ENCODE assay signal across 7 mouse cellular contexts in the genomic region with DNA sequence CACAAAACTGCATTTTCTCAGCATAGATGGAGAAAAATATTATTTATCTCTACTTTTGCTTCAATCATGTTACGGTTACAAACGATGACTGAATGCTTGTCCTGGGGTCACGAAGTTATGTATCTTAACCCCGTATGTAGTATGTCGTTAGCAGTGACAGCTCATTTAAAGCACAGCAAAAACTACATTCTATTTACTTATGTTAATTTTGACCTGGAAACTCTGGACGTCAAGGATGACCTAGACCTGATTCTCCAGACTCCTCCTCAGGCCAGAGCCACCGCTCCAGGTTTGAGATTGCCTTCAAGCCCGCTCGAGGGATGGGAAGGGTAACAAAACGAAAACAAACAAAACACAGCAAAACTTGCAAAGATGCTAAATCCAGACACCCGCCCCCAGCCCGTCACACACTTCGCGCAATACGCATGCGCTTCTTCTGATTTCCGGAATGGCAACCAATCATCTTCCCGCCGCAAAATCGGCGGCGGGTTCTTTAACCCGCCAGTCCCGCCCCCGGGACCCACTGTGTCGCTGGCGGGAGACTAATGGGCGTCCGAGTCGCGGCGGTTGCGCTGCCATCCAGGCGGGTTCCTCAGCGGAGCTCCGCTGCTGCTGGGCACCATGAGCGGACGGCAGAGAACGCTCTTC. TPM values are rescaled to one million over a fixed set of nuclear protein-coding genes. Genes with fewer than 3 reads are reported as not detected.
DNase-seq lines count a peak whose midpoint lies in the region; ATAC-seq lines count a peak whose summit lies in the region.

Gene Fancm, plus strand, starts transcription at position 519 of the 648 bp plus-strand sequence.

- H3K27me3 ChIP-seq in embryonic facial prominence, embryonic 11.5 days (ENCODE audit: control insufficient read depth, insufficient read depth, low read length), result no peaks in the 10 kb centered on the region
- H3K27me3 ChIP-seq in limb, embryonic 10.5 days (ENCODE audit: low read depth, poor library complexity, severe bottlenecking), result no peaks in the 10 kb centered on the region
- no peaks in the 10 kb centered on the region for H3K27me3 ChIP-seq in midbrain, embryonic 13.5 days

- no peaks in the 10 kb centered on the region for H3K4me1 ChIP-seq in embryonic facial prominence, embryonic 11.5 days (ENCODE audit: control insufficient read depth, insufficient read depth, low read length)
- H3K4me1 ChIP-seq in limb, embryonic 10.5 days, result peaks cover 25% of the 10 kb centered on the region
- peaks cover 45% of the 10 kb centered on the region for H3K4me1 ChIP-seq in midbrain, embryonic 13.5 days (replicated peaks)

- 2% methylated on average over 39 of the region's 39 CpGs for WGBS in embryonic facial prominence, embryonic 11.5 days
- WGBS in limb, embryonic 10.5 days, result 3% methylated on average over 39 of the region's 39 CpGs
- 2% methylated on average over 39 of the region's 39 CpGs for WGBS in midbrain, embryonic 13.5 days

- H3K4me3 ChIP-seq in embryonic facial prominence, embryonic 11.5 days (ENCODE audit: low read depth, low read length), result peak within 1 kb of the TSS; percentile 62
- peak within 1 kb of the TSS; percentile 93 for H3K4me3 ChIP-seq in limb, embryonic 10.5 days
- peak within 1 kb of the TSS; percentile 86 for H3K4me3 ChIP-seq in midbrain, embryonic 13.5 days (replicated peaks)

- peak within 1 kb of the TSS; percentile 84 for H3K9ac ChIP-seq in embryonic facial prominence, embryonic 11.5 days (replicated peaks; ENCODE audit: low read length)
- peak within 1 kb of the TSS; percentile 90 for H3K9ac ChIP-seq in midbrain, embryonic 13.5 days (replicated peaks)

- H3K36me3 ChIP-seq in embryonic facial prominence, embryonic 11.5 days (replicated peaks; ENCODE audit: control insufficient read depth, insufficient read depth, low read depth, low read length), result no peaks in the 10 kb centered on the region
- peaks cover 30% of the 10 kb centered on the region for H3K36me3 ChIP-seq in limb, embryonic 10.5 days
- peaks cover 6% of the 10 kb centered on the region for H3K36me3 ChIP-seq in midbrain, embryonic 13.5 days

- H3K27ac ChIP-seq in embryonic facial prominence, embryonic 11.5 days (replicated peaks; ENCODE audit: low read depth, low read length), result peak within 1 kb of the TSS; percentile 67; the same call in 1 of the 2 replicates
- peak within 1 kb of the TSS; percentile 96 for H3K27ac ChIP-seq in limb, embryonic 10.5 days
- peak within 1 kb of the TSS; percentile 92 for H3K27ac ChIP-seq in midbrain, embryonic 13.5 days

- H3K4me2 ChIP-seq in embryonic facial prominence, embryonic 11.5 days (ENCODE audit: low read depth, low read length), result peak within 1 kb of the TSS; percentile 72
- peak within 1 kb of the TSS; percentile 88 for H3K4me2 ChIP-seq in midbrain, embryonic 13.5 days (replicated peaks)

- H3K9me3 ChIP-seq in embryonic facial prominence, embryonic 11.5 days (replicated peaks; ENCODE audit: control insufficient read depth, low read length), result no peaks in the 10 kb centered on the region
- H3K9me3 ChIP-seq in limb, embryonic 10.5 days (replicated peaks), result no peaks in the 10 kb centered on the region
- no peaks in the 10 kb centered on the region for H3K9me3 ChIP-seq in midbrain, embryonic 13.5 days

- peak; percentile 95 for DNase-seq in adrenal gland, postnatal 14 days
- peak; percentile 96 for DNase-seq in embryonic facial prominence, embryonic 11.5 days (ENCODE audit: low spot score)
- peak; percentile 89 for DNase-seq in kidney, adult 11 months
- DNase-seq in limb, embryonic 10.5 days (ENCODE audit: low spot score), result peak; percentile 88
- peak; percentile 81 for DNase-seq in spleen, adult 12 weeks (ENCODE audit: low spot score)

- no peak for ATAC-seq in embryonic facial prominence, embryonic 11.5 days (replicated peaks; ENCODE audit: insufficient number of reproducible peaks, low FRiP score, low TSS enrichment, low read depth)
- peak; percentile 67 for ATAC-seq in granulocyte monocyte progenitor cell, adult 5-6 weeks (replicated peaks; ENCODE audit: poor library complexity, severe bottlenecking)
- peak; percentile 28 for ATAC-seq in midbrain, embryonic 13.5 days

RNA-seq across cellular contexts. Expression of gene Fancm, which starts in this region (rescaled TPM):
- 11.6 and 13.4 TPM in 2 replicates for total RNA-seq in adrenal gland, postnatal 14 days (2021)
- polyA plus RNA-seq in embryonic facial prominence, embryonic 11.5 days (2014; fragmentation: Nextera tagmentation; extraction: Ambion mirVana), result 14.4 and 14.8 TPM in 2 replicates
- 33.3 and 36.6 TPM in 2 replicates for total RNA-seq in granulocyte monocyte progenitor cell, adult 5-6 weeks (2014; fragmentation: Nextera tagmentation)
- total RNA-seq in granulocyte monocyte progenitor cell, adult 5-6 weeks (2017), result 25.3 and 26.5 TPM in 2 replicates
- 16.9 and 17.8 TPM in 2 replicates for polyA plus RNA-seq in limb, embryonic 10.5 days (2016; fragmentation: Nextera tagmentation; extraction: Ambion mirVana)
- 8.9 and 11.5 TPM in 2 replicates for polyA plus RNA-seq in midbrain, embryonic 13.5 days (2015; fragmentation: Nextera tagmentation; extraction: Ambion mirVana)
